Comparison of ENCODE assay signal across 8 mouse cellular contexts in the genomic region with DNA sequence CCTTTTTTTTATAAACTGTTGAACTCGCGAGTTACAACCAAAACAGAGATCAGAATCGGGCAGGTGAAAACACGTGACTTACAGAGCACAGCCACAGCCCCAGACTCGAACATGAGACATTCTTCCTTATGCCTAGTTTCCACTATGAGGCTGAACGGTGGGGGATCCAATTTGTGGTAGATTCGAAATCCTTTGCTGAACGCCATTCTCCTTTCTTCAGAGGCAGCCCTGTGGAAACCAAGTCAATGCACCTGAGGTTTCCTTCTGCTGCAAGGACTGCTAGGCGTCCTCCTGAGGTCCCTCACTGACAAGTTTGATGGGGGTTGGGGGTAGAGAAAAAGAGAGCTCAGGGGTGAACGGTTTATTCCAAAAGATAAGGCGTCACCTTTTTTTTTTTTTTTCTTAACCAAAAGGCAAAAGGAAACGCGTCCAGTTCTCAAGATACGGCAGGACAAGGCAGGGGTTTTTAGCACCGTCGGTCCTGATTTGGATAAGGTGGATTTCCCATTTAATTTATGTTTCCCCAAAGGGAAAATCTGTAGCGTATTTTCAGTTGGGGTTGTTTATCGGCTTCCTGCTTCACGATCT. TPM values are rescaled to one million over a fixed set of nuclear protein-coding genes. Genes with fewer than 3 reads are reported as not detected.
DNase-seq lines count a peak whose midpoint lies in the region; ATAC-seq and TF ChIP-seq lines count a peak whose summit lies in the region.

No protein-coding gene starts in this region.

- TF ChIP-seq CTCF in testis, adult 2 months (IDR thresholded peaks at IDR 0.05; ENCODE audit: control insufficient read depth, insufficient read depth, insufficient replicate concordance, low read depth, low read length): no peak

- H3K4me1 ChIP-seq in testis, adult 2 months (ENCODE audit: control insufficient read depth, insufficient read depth, low read length): peaks cover 4% of the 10 kb centered on the region; the same call in 1 of the 2 replicates
- peaks cover 24% of the 10 kb centered on the region for H3K4me1 ChIP-seq in forebrain, embryonic 12.5 days
- H3K4me1 ChIP-seq in limb, embryonic 14.5 days (ENCODE audit: control insufficient read depth, insufficient read depth, low read length): peaks cover 4% of the 10 kb centered on the region; the same call in 1 of the 2 replicates
- peaks cover 10% of the 10 kb centered on the region; the same call in 1 of the 2 replicates for H3K4me1 ChIP-seq in neural tube, embryonic 14.5 days (ENCODE audit: control insufficient read depth, insufficient read depth, low read length)

- whole genome bisulfite sequencing in forebrain, embryonic 12.5 days: 1% methylated on average over 19 of the region's 19 CpGs
- WGBS in limb, embryonic 14.5 days: 1% methylated on average over 19 of the region's 19 CpGs
- WGBS in neural tube, embryonic 14.5 days: 2% methylated on average over 19 of the region's 19 CpGs

- peak; percentile 9 for DNase-seq in cerebellum, adult 11 months
- DNase-seq in testis, postnatal 14 days (ENCODE audit: low spot score): no peak
- no peak for DNase-seq in limb, embryonic 14.5 days (ENCODE audit: low spot score)
- DNase-seq in adrenal gland, postnatal 10 days: no peak

- no peaks in the 10 kb centered on the region for H3K9me3 ChIP-seq in forebrain, embryonic 12.5 days
- no peaks in the 10 kb centered on the region for H3K9me3 ChIP-seq in limb, embryonic 14.5 days (ENCODE audit: control insufficient read depth, low read length)
- H3K9me3 ChIP-seq in neural tube, embryonic 14.5 days (ENCODE audit: control insufficient read depth, low read length): no peaks in the 10 kb centered on the region

- TF ChIP-seq POLR2A in testis, adult 2 months (IDR thresholded peaks at IDR 0.05; ENCODE audit: control insufficient read depth, low read depth, low read length): no peak
- TF ChIP-seq POLR2A in limb, embryonic 14.5 days (IDR thresholded peaks at IDR 0.05; ENCODE audit: borderline replicate concordance, extremely low read depth, insufficient read depth, insufficient read length): no peak

- no peaks in the 10 kb centered on the region for H3K27me3 ChIP-seq in testis, adult 2 months (ENCODE audit: control insufficient read depth, insufficient read depth, low read length)
- H3K27me3 ChIP-seq in forebrain, embryonic 12.5 days: no peaks in the 10 kb centered on the region
- H3K27me3 ChIP-seq in limb, embryonic 14.5 days (ENCODE audit: control insufficient read depth, insufficient read depth, low read length): no peaks in the 10 kb centered on the region
- no peaks in the 10 kb centered on the region for H3K27me3 ChIP-seq in neural tube, embryonic 14.5 days (ENCODE audit: control insufficient read depth, insufficient read depth, low read length)

- H3K9ac ChIP-seq in forebrain, embryonic 12.5 days: peak overlapping the region; percentile 89
- peak overlapping the region; percentile 75 for H3K9ac ChIP-seq in limb, embryonic 14.5 days (ENCODE audit: low read depth, low read length, severe bottlenecking)
- H3K9ac ChIP-seq in neural tube, embryonic 14.5 days (replicated peaks; ENCODE audit: low read depth, low read length): peak overlapping the region; percentile 92

- ATAC-seq in cerebellum, adult (ENCODE audit: insufficient number of reproducible peaks, low FRiP score, low TSS enrichment): no peak
- ATAC-seq in forebrain, embryonic 12.5 days (ENCODE audit: low FRiP score): no peak
- ATAC-seq in limb, embryonic 14.5 days (ENCODE audit: low FRiP score, low read depth): no peak
- no peak for ATAC-seq in neural tube, embryonic 14.5 days (ENCODE audit: low read depth)

- peak overlapping the region; percentile 91 for H3K4me3 ChIP-seq in testis, adult 2 months (ENCODE audit: control insufficient read depth, low read depth, low read length)
- H3K4me3 ChIP-seq in forebrain, embryonic 12.5 days (replicated peaks): peak overlapping the region; percentile 95
- H3K4me3 ChIP-seq in limb, embryonic 14.5 days (replicated peaks; ENCODE audit: low read length): peak overlapping the region; percentile 91
- peak overlapping the region; percentile 85 for H3K4me3 ChIP-seq in neural tube, embryonic 14.5 days (ENCODE audit: low read depth, low read length)

- no peak overlapping the region for H3K27ac ChIP-seq in testis, adult 2 months (ENCODE audit: control insufficient read depth, insufficient read depth, low read depth, low read length)
- peak overlapping the region; percentile 91 for H3K27ac ChIP-seq in forebrain, embryonic 12.5 days
- no peak overlapping the region for H3K27ac ChIP-seq in limb, embryonic 14.5 days (replicated peaks; ENCODE audit: low read depth, low read length)
- H3K27ac ChIP-seq in neural tube, embryonic 14.5 days (ENCODE audit: low read depth, low read length): peak overlapping the region; percentile 93

- H3K36me3 ChIP-seq in testis, adult 2 months (ENCODE audit: control insufficient read depth, insufficient read depth, low read length): no peaks in the 10 kb centered on the region
- peaks cover 12% of the 10 kb centered on the region for H3K36me3 ChIP-seq in forebrain, embryonic 12.5 days (replicated peaks)
- peaks cover 16% of the 10 kb centered on the region for H3K36me3 ChIP-seq in limb, embryonic 14.5 days (ENCODE audit: control insufficient read depth, insufficient read depth, low read length)
- peaks cover 6% of the 10 kb centered on the region; the same call in 1 of the 2 replicates for H3K36me3 ChIP-seq in neural tube, embryonic 14.5 days (ENCODE audit: control insufficient read depth, insufficient read depth, low read length)

- H3K4me2 ChIP-seq in forebrain, embryonic 12.5 days: peak overlapping the region; percentile 76
- peak overlapping the region; percentile 72 for H3K4me2 ChIP-seq in limb, embryonic 14.5 days (replicated peaks; ENCODE audit: low read depth, low read length, severe bottlenecking)
- H3K4me2 ChIP-seq in neural tube, embryonic 14.5 days (ENCODE audit: low read depth, low read length): peak overlapping the region; percentile 81

RNA-seq across cellular contexts. Expression of a gene that starts 1.1 kb away (rescaled TPM):
- 15.5 and 18.9 TPM in 2 replicates for polyA plus RNA-seq in testis, adult 2 months (2012; rRNA removed)
- 25.2 and 26.6 TPM in 2 replicates for polyA plus RNA-seq in forebrain, embryonic 12.5 days (2016; fragmentation: Nextera tagmentation; extraction: Ambion mirVana)
- 19.2 and 23.9 TPM in 2 replicates for polyA plus RNA-seq in limb, embryonic 14.5 days (2012; rRNA removed)
- 13.8 and 14.5 TPM in 2 replicates for polyA plus RNA-seq in limb, embryonic 14.5 days (2014; fragmentation: Nextera tagmentation; extraction: Ambion mirVana)
- 62.7 and 72.0 TPM in 2 replicates for polyA plus RNA-seq in neural tube, embryonic 14.5 days (2014; fragmentation: Nextera tagmentation; extraction: Ambion mirVana)
- 10 to 100 TPM; 30.1 to 30.2 TPM for total RNA-seq in adrenal gland, postnatal 10 days (2021)

RNA-seq across cellular contexts. Expression of a gene that starts 34.3 kb away (rescaled TPM):
- 19.9 TPM in 2 replicates for polyA plus RNA-seq in testis, adult 2 months (2012; rRNA removed)
- polyA plus RNA-seq in forebrain, embryonic 12.5 days (2016; fragmentation: Nextera tagmentation; extraction: Ambion mirVana): 105 TPM in 2 replicates
- polyA plus RNA-seq in limb, embryonic 14.5 days (2012; rRNA removed): 117 and 132 TPM in 2 replicates
- 56.2 and 69.4 TPM in 2 replicates for polyA plus RNA-seq in limb, embryonic 14.5 days (2014; fragmentation: Nextera tagmentation; extraction: Ambion mirVana)
- 89.2 and 96.1 TPM in 2 replicates for polyA plus RNA-seq in neural tube, embryonic 14.5 days (2014; fragmentation: Nextera tagmentation; extraction: Ambion mirVana)
- 10 to 100 TPM; 35.3 to 55.6 TPM for total RNA-seq in adrenal gland, postnatal 10 days (2021)

Comparison
In these comparisons a context has a peak if more than half of its experiments do, and no peak if none do; other contexts are left out.
1. H3K27ac ChIP-seq: peak in forebrain, embryonic 12.5 days (single experiment) and neural tube, embryonic 14.5 days (single experiment); none in testis, adult 2 months (single experiment) and limb, embryonic 14.5 days (single experiment).
2. Peak in every context shown above with its lines, with median percentiles within 50 percentile points of each other: H3K4me3 ChIP-seq, H3K4me2 ChIP-seq and H3K9ac ChIP-seq.